In genomic region chr10:40683092-40683867, GRCm38 (mm10) we compare ENCODE assay signal across 8 mouse cellular contexts. TPM values are rescaled to one million over a fixed set of nuclear protein-coding genes. Genes with fewer than 3 reads are reported as not detected.
DNase-seq lines count a peak whose midpoint lies in the region; ATAC-seq and TF ChIP-seq lines count a peak whose summit lies in the region.

Gene Mettl24 (plus strand): TSS chr10:40683282.

- no peaks in the 10 kb centered on the region for H3K27me3 ChIP-seq in cerebellum, adult 2 months (ENCODE audit: control insufficient read depth, insufficient read depth, low read length)
- H3K27me3 ChIP-seq in forebrain, postnatal 0 days (ENCODE audit: insufficient read depth, low read length): no peaks in the 10 kb centered on the region
- peaks cover 29% of the 10 kb centered on the region for H3K27me3 ChIP-seq in liver, embryonic 16.5 days (ENCODE audit: control insufficient read depth, insufficient read depth, low read depth, low read length)

- H3K4me2 ChIP-seq in forebrain, postnatal 0 days (ENCODE audit: low read depth): peak within 1 kb of the TSS; percentile 77
- peak within 1 kb of the TSS; percentile 66 for H3K4me2 ChIP-seq in liver, embryonic 16.5 days (ENCODE audit: low read depth, low read length)

- no peak for TF ChIP-seq POLR2A in cerebellum, adult 2 months (IDR thresholded peaks at IDR 0.05; ENCODE audit: borderline replicate concordance, insufficient read depth, low read length)

- peak within 1 kb of the TSS; percentile 49 for H3K9ac ChIP-seq in forebrain, postnatal 0 days
- peak within 1 kb of the TSS; percentile 45 for H3K9ac ChIP-seq in liver, embryonic 16.5 days (ENCODE audit: low read depth, low read length)

- peak within 1 kb of the TSS; percentile 49 for H3K4me3 ChIP-seq in cerebellum, adult 2 months (replicated peaks; ENCODE audit: insufficient read depth, low read depth, low read length)
- peak within 1 kb of the TSS; percentile 37 for H3K4me3 ChIP-seq in forebrain, postnatal 0 days (ENCODE audit: low read depth, low read length)
- H3K4me3 ChIP-seq in liver, embryonic 16.5 days (ENCODE audit: low read depth, low read length): peak within 1 kb of the TSS; percentile 54

- peaks cover 6% of the 10 kb centered on the region for H3K4me1 ChIP-seq in cerebellum, adult 2 months (ENCODE audit: control insufficient read depth, insufficient read depth, low read length)
- H3K4me1 ChIP-seq in forebrain, postnatal 0 days (ENCODE audit: insufficient read depth): peaks cover 16% of the 10 kb centered on the region
- no peaks in the 10 kb centered on the region for H3K4me1 ChIP-seq in liver, embryonic 16.5 days (ENCODE audit: control insufficient read depth, low read depth, low read length)

- H3K9me3 ChIP-seq in forebrain, postnatal 0 days (ENCODE audit: low read length): no peaks in the 10 kb centered on the region
- no peaks in the 10 kb centered on the region for H3K9me3 ChIP-seq in liver, embryonic 16.5 days (replicated peaks; ENCODE audit: control insufficient read depth, low read length)

- 1% methylated on average over 50 of the region's 50 CpGs for WGBS in cerebellum, adult 2 months
- WGBS in forebrain, postnatal 0 days: 1% methylated on average over 50 of the region's 50 CpGs
- WGBS in liver, embryonic 16.5 days (ENCODE audit: insufficient replicate concordance): under 1% methylated on average over 50 of the region's 50 CpGs

- H3K27ac ChIP-seq in cerebellum, adult 2 months (ENCODE audit: insufficient read depth, low read length): no peak within 1 kb of the TSS
- H3K27ac ChIP-seq in forebrain, postnatal 0 days (ENCODE audit: low read depth, low read length): peak within 1 kb of the TSS; percentile 60
- H3K27ac ChIP-seq in liver, embryonic 16.5 days (ENCODE audit: low read length): no peak within 1 kb of the TSS

- H3K36me3 ChIP-seq in forebrain, postnatal 0 days (ENCODE audit: insufficient read depth): no peaks in the 10 kb centered on the region
- H3K36me3 ChIP-seq in liver, embryonic 16.5 days (ENCODE audit: control insufficient read depth, insufficient read depth): no peaks in the 10 kb centered on the region

- peak; percentile 59 for DNase-seq in Muller cell, postnatal 12 days (ENCODE audit: inconsistent ontology term)
- peak; percentile 79 to 81 for DNase-seq in cerebellum, adult 2 months
- DNase-seq in forebrain, postnatal 0 days: peak; percentile 66
- DNase-seq in heart, postnatal 14 days: peak; percentile 75 to 83
- DNase-seq in kidney, postnatal 36 days: peak; percentile 87 to 92
- peak; percentile 82 for DNase-seq in ovary, adult 18-20 months (ENCODE audit: low spot score)
- DNase-seq in urinary bladder, postnatal 25 days (ENCODE audit: low spot score): peak; percentile 64

- intact Hi-C loops in heart, postnatal 14 days (cut with DNase I): loop anchor here (10.0 kb wide), 1 partner anchor 202 kb away; the partner anchor contains the start of genes Cdc40 and Wasf1

- peak; percentile 80 for TF ChIP-seq CTCF in cerebellum, adult 2 months (IDR thresholded peaks at IDR 0.05; ENCODE audit: borderline replicate concordance, insufficient read depth, low read depth, low read length)
- TF ChIP-seq CTCF in forebrain, postnatal 0 days (IDR thresholded peaks at IDR 0.05; ENCODE audit: low read depth): peak; percentile 69

- ATAC-seq in forebrain, postnatal 0 days: peak; percentile 64
- peak; percentile 48; the same call in 1 of the 2 replicates for ATAC-seq in liver, embryonic 16.5 days (ENCODE audit: low read depth)

RNA-seq across cellular contexts. Expression of gene Mettl24, which starts in this region (rescaled TPM):
- 0.62 and 0.76 TPM in 2 replicates for polyA plus RNA-seq in cerebellum, adult 2 months (2012; rRNA removed)
- total RNA-seq in forebrain, postnatal 0 days (2014; rRNA removed): 0.85 TPM in 1 of 2 replicates, not detected in the other
- 0.77 and 0.87 TPM in 2 replicates for polyA plus RNA-seq in forebrain, postnatal 0 days (2015; fragmentation: Nextera tagmentation; extraction: Ambion mirVana)
- 1 to 10 TPM; 1.4 to 1.5 TPM for total RNA-seq in heart, postnatal 14 days (2021)
- 0.39 and 0.47 TPM in 2 replicates for polyA plus RNA-seq in liver, embryonic 16.5 days (2015; fragmentation: Nextera tagmentation; extraction: Ambion mirVana)

Comparison
In these comparisons a context has a peak if more than half of its experiments do, and no peak if none do; other contexts are left out.
1. Peak in DNase-seq and H3K4me3 ChIP-seq in cerebellum, adult 2 months; RNA of the gene not detected or under 1 TPM.
2. Peak in DNase-seq, ATAC-seq, H3K4me3 ChIP-seq, H3K27ac ChIP-seq, H3K9ac ChIP-seq and H3K4me2 ChIP-seq in forebrain, postnatal 0 days; RNA of the gene not detected or under 1 TPM.
3. Peak in ATAC-seq, H3K4me3 ChIP-seq, H3K9ac ChIP-seq and H3K4me2 ChIP-seq in liver, embryonic 16.5 days; RNA of the gene not detected or under 1 TPM.